10 mouse cellular contexts compared by ENCODE assay signal in genomic region chr7:6240841-6241425, GRCm38 (mm10). TPM values are rescaled to one million over a fixed set of nuclear protein-coding genes. Genes with fewer than 3 reads are reported as not detected.
DNase-seq lines count a peak whose midpoint lies in the region; ATAC-seq and TF ChIP-seq lines count a peak whose summit lies in the region.
"Not testable (repeated sequence)": the region's sequence is repeated elsewhere in the genome, so short reads cannot be mapped to it uniquely, and the experiment has no call there.
"Had no signal": no experiment of that assay in that cellular context is flagged by ENCODE, and none has a peak within 500 bp of the region (broad histone marks: within the 10 kb centered on the region; RNA-seq: fewer than 3 reads in every experiment).

No protein-coding gene starts in this region.

- not testable (repeated sequence) for H3K9me3 ChIP-seq in midbrain, embryonic 11.5 days (ENCODE audit: control insufficient read depth, low read length)

- H3K9ac ChIP-seq in midbrain, embryonic 11.5 days (ENCODE audit: low read length) = not testable (repeated sequence)

- TF ChIP-seq CTCF in kidney, adult 2 months (conservative IDR thresholded peaks at IDR 0.05; ENCODE audit: insufficient read depth, insufficient read length, low read depth, low read length) = peak; percentile 63

- H3K4me2 ChIP-seq in midbrain, embryonic 11.5 days = not testable (repeated sequence)

- DNase-seq in A20 (ENCODE audit: low read depth, low spot score) = peak; percentile 60
- peak; percentile 25 to 67 for DNase-seq in adrenal gland, adult (ENCODE audit: inconsistent age in 2 of 2, low spot score in 1 of 2)
- peak; percentile 66 to 73 for DNase-seq in cerebellum, postnatal 14 days
- peak; percentile 16 for DNase-seq in gastrocnemius, postnatal 14 days
- peak; percentile 72 for DNase-seq in kidney, adult 2 months
- peak; percentile 6 to 24 for DNase-seq in left cerebral cortex, postnatal 25 days (ENCODE audit: low spot score in 2 of 2)
- DNase-seq in midbrain, embryonic 11.5 days (ENCODE audit: low spot score, missing footprints) = peak; percentile 84
- peak; percentile 5 to 61 for DNase-seq in spleen, postnatal 10 days (ENCODE audit: low spot score in 2 of 2)

- not testable (repeated sequence) for H3K4me1 ChIP-seq in kidney, adult 2 months (ENCODE audit: control insufficient read depth, insufficient read depth, low read length); midbrain, embryonic 11.5 days (ENCODE audit: control insufficient read depth, insufficient read depth, low read length)

- H3K27me3 ChIP-seq in kidney, adult 2 months (replicated peaks; ENCODE audit: control insufficient read depth, insufficient read depth, low read length); midbrain, embryonic 11.5 days (ENCODE audit: control insufficient read depth, insufficient read depth, low read length): not testable (repeated sequence)

- TF ChIP-seq POLR2A in kidney, adult 2 months (IDR thresholded peaks at IDR 0.05; ENCODE audit: low read depth, low read length) = not testable (repeated sequence)

- H3K27ac ChIP-seq in kidney, adult 2 months (ENCODE audit: insufficient read depth, low read depth, low read length); midbrain, embryonic 11.5 days (ENCODE audit: low read depth, low read length): not testable (repeated sequence)

- not testable (repeated sequence) for ATAC-seq in midbrain, embryonic 11.5 days (ENCODE audit: low FRiP score)

- not testable (repeated sequence) for H3K4me3 ChIP-seq in kidney, adult 2 months (ENCODE audit: insufficient read depth, low read depth, low read length); midbrain, embryonic 11.5 days (ENCODE audit: low read depth, low read length)

- intact Hi-C loops in gastrocnemius, postnatal 14 days (cut with DNase I; ENCODE audit: low total_unique reads) = not testable (repeated sequence)
- intact Hi-C loops in left cerebral cortex, postnatal 25 days (cut with DNase I) = loop anchor here (2.0 kb wide), 1 partner anchor 42 kb away; no protein-coding TSS in a partner anchor

- not testable (repeated sequence) for H3K36me3 ChIP-seq in kidney, adult 2 months (ENCODE audit: control insufficient read depth, insufficient read depth, low read length); midbrain, embryonic 11.5 days (ENCODE audit: control insufficient read depth, insufficient read depth, low read length)

- WGBS in kidney, adult 2 months = 10% methylated on average over 1 of the region's 1 CpGs
- WGBS in midbrain, embryonic 11.5 days = 23% methylated on average over 1 of the region's 1 CpGs

RNA-seq across cellular contexts. Expression of gene Epp13, which starts 11.6 kb away (rescaled TPM):
- not detected for total RNA-seq in gastrocnemius, postnatal 14 days (2021)
- polyA plus RNA-seq in kidney, adult 2 months (2012; rRNA removed) = not detected in 2 replicates
- not detected for total RNA-seq in left cerebral cortex, postnatal 25 days (2021)
- 0.25 TPM in 1 of 2 replicates, not detected in the other for polyA plus RNA-seq in midbrain, embryonic 11.5 days (2014; fragmentation: Nextera tagmentation; extraction: Ambion mirVana)
- polyA plus RNA-seq: forebrain, embryonic 15.5 days had no signal

RNA-seq across cellular contexts. Expression of gene Zscan5b, which starts 18.9 kb away (rescaled TPM):
- total RNA-seq in gastrocnemius, postnatal 14 days (2021) = not detected
- not detected in 2 replicates for polyA plus RNA-seq in kidney, adult 2 months (2012; rRNA removed)
- not detected for total RNA-seq in left cerebral cortex, postnatal 25 days (2021)
- not detected in 2 replicates for polyA plus RNA-seq in midbrain, embryonic 11.5 days (2014; fragmentation: Nextera tagmentation; extraction: Ambion mirVana)
- polyA plus RNA-seq: forebrain, embryonic 15.5 days; hindbrain, embryonic 15.5 days had no signal

RNA-seq across cellular contexts. Expression of gene Galp, which starts 44.0 kb away (rescaled TPM):
- not detected for total RNA-seq in gastrocnemius, postnatal 14 days (2021)
- polyA plus RNA-seq in kidney, adult 2 months (2012; rRNA removed) = not detected in 2 replicates
- not detected for total RNA-seq in left cerebral cortex, postnatal 25 days (2021)
- not detected in 2 replicates for polyA plus RNA-seq in midbrain, embryonic 11.5 days (2014; fragmentation: Nextera tagmentation; extraction: Ambion mirVana)
- polyA plus RNA-seq: forebrain, embryonic 15.5 days; hindbrain, embryonic 15.5 days had no signal

RNA-seq across cellular contexts. Expression of gene Zfp667, which starts 45.4 kb away (rescaled TPM):
- total RNA-seq in gastrocnemius, postnatal 14 days (2021) = 1 to 10 TPM; 1.9 to 2.4 TPM
- 0.75 and 0.95 TPM in 2 replicates for polyA plus RNA-seq in kidney, adult 2 months (2012; rRNA removed)
- 10 to 100 TPM; 11.4 to 11.7 TPM for total RNA-seq in left cerebral cortex, postnatal 25 days (2021)
- 12.0 and 12.9 TPM in 2 replicates for polyA plus RNA-seq in midbrain, embryonic 11.5 days (2014; fragmentation: Nextera tagmentation; extraction: Ambion mirVana)

Comparison
In these comparisons a context has a peak if more than half of its experiments do, and no peak if none do; other contexts are left out.
1. DNase-seq: peak in every context shown above with its lines; median percentile 84 in midbrain, embryonic 11.5 days; 72 in kidney, adult 2 months; 70 in cerebellum, postnatal 14 days; 60 in A20; 46 in adrenal gland, adult; 33 in spleen, postnatal 10 days; 16 in gastrocnemius, postnatal 14 days; 15 in left cerebral cortex, postnatal 25 days.